Mouse (Mus musculus): ENCODE results near the gene Gm13271. TPM values are rescaled to one million over a fixed set of nuclear protein-coding genes. Genes with fewer than 3 reads are reported as not detected.
"Not testable (repeated sequence)": the region's sequence is repeated elsewhere in the genome, so short reads cannot be mapped to it uniquely, and the experiment has no call there.

Gene Gm13271
- polyA plus RNA-seq, 1 experiment from 2014 or later = not detected

- H3K36me3 ChIP-seq; H3K9me3 ChIP-seq (replicated peaks); H3K9ac ChIP-seq; ATAC-seq; H3K4me1 ChIP-seq; H3K27ac ChIP-seq; H3K27me3 ChIP-seq (replicated peaks): not testable (repeated sequence)
- 5% methylated on average over 29 of the region's 42 CpGs for WGBS (ENCODE audit: insufficient replicate concordance)
- Histone ChIP-seq H3K4me2 (peak overlapping the region; percentile 67), H3K4me3 (peak overlapping the region; percentile 44)
Measured at GRCm38 (mm10) chr4:88763384-88764018, 8.8 kb downstream of the Gm13271 start.

DNA sequence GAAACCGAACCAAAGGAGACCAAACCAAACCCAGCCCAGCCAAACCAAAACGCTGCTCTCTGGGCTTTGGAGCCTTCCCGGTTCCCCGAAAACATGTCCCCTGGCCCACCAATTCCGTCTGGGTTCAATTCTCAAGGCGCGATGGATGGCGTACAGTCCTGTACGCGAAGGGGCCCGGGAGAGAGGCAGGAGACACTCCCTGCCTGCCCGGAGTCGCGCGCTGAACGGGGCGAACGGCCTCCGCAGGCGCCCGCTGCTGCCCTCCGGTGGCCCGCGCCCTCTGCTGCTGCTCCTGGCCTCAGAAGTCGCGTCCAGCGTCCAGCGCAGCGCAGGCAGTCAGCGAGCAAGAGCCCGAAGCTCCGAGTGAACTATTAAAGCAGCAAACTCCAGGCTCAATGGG is 18.9 kb downstream of the Gm13271 start, which contains the start of gene Gm13290:
Gm13290 (plus strand) TSS at position 301 of the 400 bp plus-strand sequence.
- H3K27ac ChIP-seq; H3K9me3 ChIP-seq (replicated peaks); H3K9ac ChIP-seq; ATAC-seq; H3K36me3 ChIP-seq; H3K4me1 ChIP-seq; H3K27me3 ChIP-seq (replicated peaks); H3K4me3 ChIP-seq: not testable (repeated sequence)
- WGBS (ENCODE audit: insufficient replicate concordance) = no CpG with 5 or more reads among the region's 32 CpGs
- H3K4me2 ChIP-seq = 0 out of 2 replicates have a peak within 1 kb of the TSS, but pooled peaks have one; percentile 16

DNA sequence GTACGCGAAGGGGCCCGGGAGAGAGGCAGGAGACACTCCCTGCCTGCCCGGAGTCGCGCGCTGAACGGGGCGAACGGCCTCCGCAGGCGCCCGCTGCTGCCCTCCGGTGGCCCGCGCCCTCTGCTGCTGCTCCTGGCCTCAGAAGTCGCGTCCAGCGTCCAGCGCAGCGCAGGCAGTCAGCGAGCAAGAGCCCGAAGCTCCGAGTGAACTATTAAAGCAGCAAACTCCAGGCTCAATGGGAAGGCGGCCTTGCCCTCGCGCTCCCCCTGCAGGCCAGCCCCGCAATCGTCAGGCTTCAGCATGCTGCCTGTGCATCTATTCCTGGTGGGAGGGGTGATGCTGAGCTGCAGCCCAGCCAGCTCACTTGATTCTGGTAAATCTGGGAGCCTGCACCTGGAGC is 22.0 kb downstream of the Gm13271 start, which contains the start of gene Gm13289:
Gm13289 (plus strand) TSS at position 301 of the 400 bp plus-strand sequence.
- H3K4me1 ChIP-seq; H3K9me3 ChIP-seq (replicated peaks); H3K27me3 ChIP-seq (replicated peaks); H3K27ac ChIP-seq; H3K4me2 ChIP-seq; ATAC-seq; H3K4me3 ChIP-seq; H3K9ac ChIP-seq; H3K36me3 ChIP-seq: not testable (repeated sequence)
- WGBS (ENCODE audit: insufficient replicate concordance) = no CpG with 5 or more reads among the region's 29 CpGs

DNA sequence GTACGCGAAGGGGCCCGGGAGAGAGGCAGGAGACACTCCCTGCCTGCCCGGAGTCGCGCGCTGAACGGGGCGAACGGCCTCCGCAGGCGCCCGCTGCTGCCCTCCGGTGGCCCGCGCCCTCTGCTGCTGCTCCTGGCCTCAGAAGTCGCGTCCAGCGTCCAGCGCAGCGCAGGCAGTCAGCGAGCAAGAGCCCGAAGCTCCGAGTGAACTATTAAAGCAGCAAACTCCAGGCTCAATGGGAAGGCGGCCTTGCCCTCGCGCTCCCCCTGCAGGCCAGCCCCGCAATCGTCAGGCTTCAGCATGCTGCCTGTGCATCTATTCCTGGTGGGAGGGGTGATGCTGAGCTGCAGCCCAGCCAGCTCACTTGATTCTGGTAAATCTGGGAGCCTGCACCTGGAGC is 24.9 kb downstream of the Gm13271 start, which contains the start of gene Gm13272:
Gm13272 (plus strand) TSS at position 301 of the 400 bp plus-strand sequence.
- not testable (repeated sequence) for H3K27ac ChIP-seq; H3K4me1 ChIP-seq; H3K4me2 ChIP-seq; H3K4me3 ChIP-seq; H3K9me3 ChIP-seq (replicated peaks); H3K36me3 ChIP-seq; H3K27me3 ChIP-seq (replicated peaks); H3K9ac ChIP-seq; ATAC-seq
- no CpG with 5 or more reads among the region's 29 CpGs for WGBS (ENCODE audit: insufficient replicate concordance)

DNA sequence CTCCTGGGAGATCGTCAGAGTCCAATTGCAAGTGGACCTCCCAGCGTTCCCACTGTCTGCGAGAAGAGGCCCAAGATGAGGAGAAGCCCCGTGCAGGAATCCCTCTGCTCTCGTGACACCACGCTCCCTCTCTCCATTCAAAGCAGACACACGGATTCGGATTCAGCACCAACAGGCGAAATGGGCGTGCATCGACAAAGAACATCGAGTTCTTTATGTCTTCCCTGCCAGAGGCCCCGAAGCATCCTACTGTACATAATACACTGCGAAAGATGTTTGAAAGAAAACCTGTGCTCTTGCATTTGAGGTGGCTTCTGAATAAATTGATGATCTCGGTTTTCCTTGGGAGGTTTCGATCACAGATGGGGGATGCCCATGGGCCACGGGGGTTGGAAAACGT is 25.7 kb downstream of the Gm13271 start:
- H3K4me1 ChIP-seq; H3K9ac ChIP-seq; ATAC-seq; H3K9me3 ChIP-seq (replicated peaks); H3K27me3 ChIP-seq (replicated peaks); H3K36me3 ChIP-seq; H3K4me2 ChIP-seq; H3K4me3 ChIP-seq; H3K27ac ChIP-seq: not testable (repeated sequence)
- WGBS (ENCODE audit: insufficient replicate concordance) = 43% methylated on average over 16 of the region's 18 CpGs

- not testable (repeated sequence) for H3K27ac ChIP-seq; ATAC-seq; H3K4me1 ChIP-seq; H3K27me3 ChIP-seq (replicated peaks); H3K36me3 ChIP-seq; H3K9ac ChIP-seq; H3K9me3 ChIP-seq (replicated peaks)
- 8% methylated on average over 5 of the region's 7 CpGs for WGBS (ENCODE audit: insufficient replicate concordance)
- Histone ChIP-seq H3K4me2 (peak within 1 kb of the TSS; percentile 54), H3K4me3 (peak within 1 kb of the TSS; percentile 22; the same call in 1 of the 2 replicates)
Measured at GRCm38 (mm10) chr4:88781831-88782230, 27.2 kb downstream of the Gm13271 start, which contains the start of gene Ifnz. Gene Ifnz, plus strand, starts transcription at chr4:88782131.

DNA sequence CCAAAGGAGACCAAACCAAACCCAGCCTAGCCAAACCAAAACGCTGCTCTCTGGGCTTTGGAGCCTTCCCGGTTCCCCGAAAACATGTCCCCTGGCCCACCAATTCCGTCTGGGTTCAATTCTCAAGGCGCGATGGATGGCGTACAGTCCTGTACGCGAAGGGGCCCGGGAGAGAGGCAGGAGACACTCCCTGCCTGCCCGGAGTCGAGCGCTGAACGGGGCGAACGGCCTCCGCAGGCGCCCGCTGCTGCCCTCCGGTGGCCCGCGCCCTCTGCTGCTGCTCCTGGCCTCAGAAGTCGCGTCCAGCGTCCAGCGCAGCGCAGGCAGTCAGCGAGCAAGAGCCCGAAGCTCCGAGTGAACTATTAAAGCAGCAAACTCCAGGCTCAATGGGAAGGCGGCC is 27.7 kb downstream of the Gm13271 start:
- not testable (repeated sequence) for H3K27me3 ChIP-seq (replicated peaks); H3K27ac ChIP-seq; ATAC-seq; H3K36me3 ChIP-seq; H3K9me3 ChIP-seq (replicated peaks); H3K4me1 ChIP-seq; H3K9ac ChIP-seq
- 0% methylated on average over 15 of the region's 31 CpGs for WGBS (ENCODE audit: insufficient replicate concordance)
- Histone ChIP-seq H3K4me2 (peak overlapping the region; percentile 54), H3K4me3 (peak overlapping the region; percentile 22; the same call in 1 of the 2 replicates)

GRCm38 (mm10) chr4:88785409-88785808 is 30.7 kb downstream of the Gm13271 start, which contains the start of gene Gm13276:
Gene Gm13276, plus strand, starts transcription at chr4:88785709.
- not testable (repeated sequence) for H3K4me3 ChIP-seq; H3K9me3 ChIP-seq (replicated peaks); H3K4me1 ChIP-seq; H3K27me3 ChIP-seq (replicated peaks); H3K36me3 ChIP-seq; H3K27ac ChIP-seq; H3K4me2 ChIP-seq; H3K9ac ChIP-seq; ATAC-seq
- WGBS (ENCODE audit: insufficient replicate concordance) = no CpG with 5 or more reads among the region's 27 CpGs

- H3K4me2 ChIP-seq; H3K9me3 ChIP-seq (replicated peaks); H3K36me3 ChIP-seq; H3K27me3 ChIP-seq (replicated peaks); H3K4me3 ChIP-seq; ATAC-seq; H3K4me1 ChIP-seq; H3K9ac ChIP-seq; H3K27ac ChIP-seq: not testable (repeated sequence)
- 0% methylated on average over 4 of the region's 28 CpGs for WGBS (ENCODE audit: insufficient replicate concordance)
Measured at GRCm38 (mm10) chr4:88788402-88788801, 33.7 kb downstream of the Gm13271 start, which contains the start of gene Gm13277. Gene Gm13277, plus strand, starts transcription at chr4:88788632.

DNA sequence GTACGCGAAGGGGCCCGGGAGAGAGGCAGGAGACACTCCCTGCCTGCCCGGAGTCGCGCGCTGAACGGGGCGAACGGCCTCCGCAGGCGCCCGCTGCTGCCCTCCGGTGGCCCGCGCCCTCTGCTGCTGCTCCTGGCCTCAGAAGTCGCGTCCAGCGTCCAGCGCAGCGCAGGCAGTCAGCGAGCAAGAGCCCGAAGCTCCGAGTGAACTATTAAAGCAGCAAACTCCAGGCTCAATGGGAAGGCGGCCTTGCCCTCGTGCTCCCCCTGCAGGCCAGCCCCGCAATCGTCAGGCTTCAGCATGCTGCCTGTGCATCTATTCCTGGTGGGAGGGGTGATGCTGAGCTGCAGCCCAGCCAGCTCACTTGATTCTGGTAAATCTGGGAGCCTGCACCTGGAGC is 36.6 kb downstream of the Gm13271 start, which contains the start of gene Gm13278:
Gm13278 (plus strand) TSS at position 301 of the 400 bp plus-strand sequence.
- whole genome bisulfite sequencing (ENCODE audit: insufficient replicate concordance) = no CpG with 5 or more reads among the region's 28 CpGs
- H3K27ac ChIP-seq; H3K36me3 ChIP-seq; H3K27me3 ChIP-seq (replicated peaks); H3K9ac ChIP-seq; H3K4me3 ChIP-seq; H3K9me3 ChIP-seq (replicated peaks); H3K4me2 ChIP-seq; ATAC-seq; H3K4me1 ChIP-seq: not testable (repeated sequence)

GRCm38 (mm10) chr4:88793936-88794675 is 39.4 kb downstream of the Gm13271 start, which contains the start of gene Gm13275:
Gene Gm13275, plus strand, starts transcription at chr4:88794487.
- H3K9me3 ChIP-seq (replicated peaks); H3K27ac ChIP-seq; H3K4me1 ChIP-seq; H3K4me3 ChIP-seq; H3K27me3 ChIP-seq (replicated peaks); H3K9ac ChIP-seq; H3K36me3 ChIP-seq; ATAC-seq; H3K4me2 ChIP-seq: not testable (repeated sequence)
- WGBS (ENCODE audit: insufficient replicate concordance) = 0% methylated on average over 21 of the region's 52 CpGs

- no CpG with 5 or more reads among the region's 28 CpGs for WGBS (ENCODE audit: insufficient replicate concordance)
Measured at GRCm38 (mm10) chr4:88797097-88797496, 42.4 kb downstream of the Gm13271 start, which contains the start of gene Gm13279. Gene Gm13279, plus strand, starts transcription at chr4:88797397.

More at GRCm38 (mm10) chr4:88797097-88797496, 42.4 kb downstream of the Gm13271 start, which contains the start of gene Gm13279:
- not testable (repeated sequence) for ATAC-seq; H3K9me3 ChIP-seq (replicated peaks); H3K9ac ChIP-seq; H3K36me3 ChIP-seq; H3K4me2 ChIP-seq; H3K27ac ChIP-seq; H3K4me3 ChIP-seq; H3K4me1 ChIP-seq; H3K27me3 ChIP-seq (replicated peaks)
